22 mouse cellular contexts compared by ENCODE assay signal in the genomic region with DNA sequence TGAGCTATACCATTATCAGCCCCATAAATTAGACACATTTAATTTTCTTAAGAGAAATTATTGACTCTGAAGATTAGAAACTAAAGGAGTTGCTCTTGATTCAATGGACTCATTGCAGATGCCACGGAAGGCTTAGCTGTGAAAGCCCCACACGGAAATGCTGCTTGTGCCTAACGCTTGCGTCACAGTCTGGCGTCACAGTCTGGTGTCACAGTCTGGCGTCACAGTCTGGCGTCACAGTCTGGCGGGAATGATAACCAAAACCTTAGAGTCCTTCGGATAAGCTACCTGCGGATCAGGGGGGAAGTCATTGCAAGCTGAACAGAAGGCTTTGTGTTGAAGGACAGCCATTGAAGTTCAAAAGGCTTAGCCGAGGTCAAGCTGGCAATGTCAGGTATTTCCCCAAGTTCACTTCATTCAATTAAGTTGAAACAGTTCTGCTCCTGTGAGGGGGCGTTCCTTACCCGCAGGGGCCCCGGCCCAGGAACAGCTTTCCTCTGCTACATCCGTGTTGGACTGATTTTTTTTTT.
DNase-seq lines count a peak whose midpoint lies in the region; TF ChIP-seq lines count a peak whose summit lies in the region.
"Had no signal": no experiment of that assay in that cellular context is flagged by ENCODE, and none has a peak within 500 bp of the region (broad histone marks: within the 10 kb centered on the region; RNA-seq: fewer than 3 reads in every experiment).

No protein-coding gene starts in this region.

- no peaks in the 10 kb centered on the region for H3K9me3 ChIP-seq in CH12.LX (replicated peaks; ENCODE audit: low read length)
- no peaks in the 10 kb centered on the region for H3K9me3 ChIP-seq in limb, embryonic 10.5 days (replicated peaks)
- H3K9me3 ChIP-seq: kidney, embryonic 15.5 days; liver, embryonic 15.5 days; lung, embryonic 15.5 days; midbrain, embryonic 10.5 days; neural tube, embryonic 13.5 days; stomach, embryonic 15.5 days had no signal

- H3K4me3 ChIP-seq in CH12.LX (replicated peaks in 1 of 3; ENCODE audit: low read depth in 2 of 3, low read length in 2 of 3, poor library complexity in 1 of 3) = peak overlapping the region in 1 of 3 experiments; percentile 7
- no peak overlapping the region for H3K4me3 ChIP-seq in limb, embryonic 10.5 days
- H3K4me3 ChIP-seq: gastrocnemius, adult 2 months; kidney, embryonic 15.5 days; left cerebral cortex, adult 2 months; liver, embryonic 15.5 days; lung, embryonic 15.5 days; midbrain, embryonic 10.5 days; myocyte; neural tube, embryonic 13.5 days; stomach, embryonic 15.5 days had no signal

- no peak overlapping the region for H3K9ac ChIP-seq in CH12.LX (ENCODE audit: insufficient read depth, low read depth)
- H3K9ac ChIP-seq: kidney, embryonic 15.5 days; liver, embryonic 15.5 days; lung, embryonic 15.5 days; neural tube, embryonic 13.5 days; stomach, embryonic 15.5 days had no signal

- no peak overlapping the region for H3K27ac ChIP-seq in CH12.LX (ENCODE audit: insufficient read depth, low read depth)
- H3K27ac ChIP-seq in limb, embryonic 10.5 days = no peak overlapping the region; the same call in 1 of the 2 replicates
- H3K27ac ChIP-seq: gastrocnemius, adult 2 months; kidney, embryonic 15.5 days; left cerebral cortex, adult 2 months; liver, embryonic 15.5 days; lung, embryonic 15.5 days; midbrain, embryonic 10.5 days; neural tube, embryonic 13.5 days; stomach, embryonic 15.5 days had no signal

- in situ Hi-C loops in CH12.LX (cut with MboI; ENCODE audit: low pct_ligation_motif_present, low pct_unique_long_range_greater_than_20kb, low sequenced_read_pairs) = no loop called here

- H3K36me3 ChIP-seq in CH12.LX (replicated peaks in 1 of 2; ENCODE audit: control insufficient read depth in 1 of 2, insufficient read depth in 1 of 2, low read length in 1 of 2) = no peaks in the 10 kb centered on the region
- H3K36me3 ChIP-seq in limb, embryonic 10.5 days = no peaks in the 10 kb centered on the region
- H3K36me3 ChIP-seq: kidney, embryonic 15.5 days; liver, embryonic 15.5 days; lung, embryonic 15.5 days; midbrain, embryonic 10.5 days; neural tube, embryonic 13.5 days; stomach, embryonic 15.5 days had no signal

- no peak for TF ChIP-seq RAD21 in CH12.LX (IDR thresholded peaks at IDR 0.05; ENCODE audit: low read depth, low read length)

- no peaks in the 10 kb centered on the region for H3K79me2 ChIP-seq in CH12.LX (replicated peaks; ENCODE audit: control insufficient read depth, extremely low read depth, insufficient read depth, poor library complexity, severe bottlenecking)

- peak overlapping the region; percentile 38; the same call in 1 of the 2 replicates for H3K4me2 ChIP-seq in CH12.LX (ENCODE audit: insufficient read depth, low read depth, poor library complexity, severe bottlenecking)
- H3K4me2 ChIP-seq: kidney, embryonic 15.5 days; liver, embryonic 15.5 days; lung, embryonic 15.5 days; neural tube, embryonic 13.5 days; stomach, embryonic 15.5 days had no signal

- no peak for DNase-seq in CH12.LX (ENCODE audit: extremely low read depth)
- DNase-seq in ES-CJ7 (ENCODE audit: low read depth, low spot score) = peak; percentile 78
- DNase-seq in embryo, embryonic 11 days = peak; percentile 39
- peak; percentile 38 for DNase-seq in limb, embryonic 10.5 days (ENCODE audit: low spot score)
- DNase-seq in layer of hippocampus, postnatal 36 days = no peak
- DNase-seq in adrenal gland, adult 2 months = no peak
- DNase-seq in adrenal gland, postnatal 4 days (ENCODE audit: low spot score in 2 of 2) = no peak
- DNase-seq: adrenal gland, postnatal 10 days; cerebellum, adult 9-10 months; gastrocnemius, adult 2 months; kidney, postnatal 4 days; liver; lung, postnatal 36 days; thymus, adult 2 months had no signal

- dilution Hi-C loops in CH12.LX (cut with MboI; ENCODE audit: extremely low pct_ligation_motif_present, extremely low pct_unique_long_range_greater_than_20kb, low sequenced_read_pairs) = no loop called here

- no peak for TF ChIP-seq POLR2A in CH12.LX (IDR thresholded peaks at IDR 0.05; ENCODE audit: low read depth, low read length)

- 65% methylated on average over 15 of the region's 15 CpGs for WGBS in limb, embryonic 10.5 days

- no peaks in the 10 kb centered on the region for H3K27me3 ChIP-seq in CH12.LX (replicated peaks)
- peaks cover 33% of the 10 kb centered on the region for H3K27me3 ChIP-seq in limb, embryonic 10.5 days (ENCODE audit: low read depth, poor library complexity, severe bottlenecking)
- H3K27me3 ChIP-seq: kidney, embryonic 15.5 days; liver, embryonic 15.5 days; lung, embryonic 15.5 days; neural tube, embryonic 13.5 days; stomach, embryonic 15.5 days had no signal

- no peak for TF ChIP-seq CTCF in CH12.LX (conservative IDR thresholded peaks at IDR 0.05 in 1 of 2, IDR thresholded peaks at IDR 0.05 in 1 of 2; ENCODE audit: low read depth in 2 of 2, low read length in 2 of 2)

- TF ChIP-seq EP300 in CH12.LX (IDR thresholded peaks at IDR 0.05; ENCODE audit: low read length) = no peak

- peaks cover 0 to 7% of the 10 kb centered on the region in 2 experiments; a peak in 2 of 4 replicates for H3K4me1 ChIP-seq in CH12.LX (ENCODE audit: control insufficient read depth in 1 of 2, insufficient read depth in 2 of 2)
- H3K4me1 ChIP-seq in limb, embryonic 10.5 days = peaks cover 10% of the 10 kb centered on the region
- H3K4me1 ChIP-seq: liver, embryonic 15.5 days; lung, embryonic 15.5 days; neural tube, embryonic 13.5 days; stomach, embryonic 15.5 days had no signal

TF ChIP-seq in CH12.LX, 34 proteins besides CTCF, POLR2A, EP300 and RAD21:
- no peak for TF ChIP-seq ZMIZ1 (IDR thresholded peaks at IDR 0.05; ENCODE audit: low read depth, low read length)
- TF ChIP-seq TCF12 (IDR thresholded peaks at IDR 0.05; ENCODE audit: low read depth, low read length) = no peak
- TF ChIP-seq ZC3H11A (IDR thresholded peaks at IDR 0.05; ENCODE audit: low read depth, low read length) = no peak
- TF ChIP-seq ZKSCAN1 (IDR thresholded peaks at IDR 0.05; ENCODE audit: borderline replicate concordance, low read depth, low read length) = no peak
- TF ChIP-seq SIN3A (IDR thresholded peaks at IDR 0.05; ENCODE audit: low read length) = no peak
- TF ChIP-seq JUND (conservative IDR thresholded peaks at IDR 0.05; ENCODE audit: low read depth, low read length) = no peak
- TF ChIP-seq USF1 (IDR thresholded peaks at IDR 0.05; ENCODE audit: low read depth, low read length) = no peak

Comparison
In these comparisons a context has a peak if more than half of its experiments do, and no peak if none do; other contexts are left out.
1. DNase-seq: peak in ES-CJ7 (single experiment), embryo, embryonic 11 days (single experiment) and limb, embryonic 10.5 days (single experiment); none in CH12.LX (single experiment), layer of hippocampus, postnatal 36 days (0 of 2), adrenal gland, adult 2 months (single experiment) and adrenal gland, postnatal 4 days (0 of 2).